In genomic region chr14:34762682-34763081, GRCm38 (mm10) we compare ENCODE assay signal across 11 mouse cellular contexts. TPM values are rescaled to one million over a fixed set of nuclear protein-coding genes. Genes with fewer than 3 reads are reported as not detected.
DNase-seq lines count a peak whose midpoint lies in the region; ATAC-seq lines count a peak whose summit lies in the region.
"Had no signal": no experiment of that assay in that cellular context is flagged by ENCODE, and none has a peak within 500 bp of the region (broad histone marks: within the 10 kb centered on the region; RNA-seq: fewer than 3 reads in every experiment).

No protein-coding gene starts in this region.

- no peak overlapping the region for H3K4me2 ChIP-seq in intestine, embryonic 14.5 days (ENCODE audit: low read length)
- H3K4me2 ChIP-seq in liver, embryonic 16.5 days (ENCODE audit: low read depth, low read length), result no peak overlapping the region
- H3K4me2 ChIP-seq: forebrain, embryonic 15.5 days had no signal

- H3K27me3 ChIP-seq in intestine, embryonic 14.5 days (replicated peaks; ENCODE audit: control insufficient read depth, insufficient read depth, low read length), result no peaks in the 10 kb centered on the region
- H3K27me3 ChIP-seq in liver, embryonic 16.5 days (ENCODE audit: control insufficient read depth, insufficient read depth, low read depth, low read length), result no peaks in the 10 kb centered on the region
- H3K27me3 ChIP-seq: forebrain, embryonic 15.5 days had no signal

- no peak overlapping the region for H3K4me3 ChIP-seq in intestine, embryonic 14.5 days (ENCODE audit: low read depth, low read length)
- no peak overlapping the region for H3K4me3 ChIP-seq in liver, embryonic 16.5 days (ENCODE audit: low read depth, low read length)
- H3K4me3 ChIP-seq: forebrain, embryonic 15.5 days had no signal

- WGBS in intestine, embryonic 14.5 days, result 38% methylated on average over 10 of the region's 10 CpGs
- WGBS in liver, embryonic 16.5 days (ENCODE audit: insufficient replicate concordance), result 52% methylated on average over 10 of the region's 10 CpGs

- no peaks in the 10 kb centered on the region for H3K9me3 ChIP-seq in intestine, embryonic 14.5 days (ENCODE audit: control insufficient read depth, low read length)
- no peaks in the 10 kb centered on the region for H3K9me3 ChIP-seq in liver, embryonic 16.5 days (replicated peaks; ENCODE audit: control insufficient read depth, low read length)
- H3K9me3 ChIP-seq: forebrain, embryonic 15.5 days had no signal

- no peak overlapping the region for H3K27ac ChIP-seq in intestine, embryonic 14.5 days (ENCODE audit: low read depth)
- no peak overlapping the region for H3K27ac ChIP-seq in liver, embryonic 16.5 days (ENCODE audit: low read length)
- H3K27ac ChIP-seq: forebrain, embryonic 15.5 days had no signal

- 0 out of 2 replicates have a peak, but pooled peaks have one; percentile 32 for ATAC-seq in intestine, embryonic 14.5 days (replicated peaks; ENCODE audit: low FRiP score, low TSS enrichment, low read depth)
- peak; percentile 58; the same call in 1 of the 2 replicates for ATAC-seq in liver, embryonic 16.5 days (ENCODE audit: low read depth)
- ATAC-seq: forebrain, embryonic 15.5 days; midbrain, embryonic 16.5 days had no signal

- no peak overlapping the region for H3K9ac ChIP-seq in intestine, embryonic 14.5 days (ENCODE audit: low read length)
- H3K9ac ChIP-seq in liver, embryonic 16.5 days (ENCODE audit: low read depth, low read length), result no peak overlapping the region
- H3K9ac ChIP-seq: forebrain, embryonic 15.5 days had no signal

- DNase-seq in gastrocnemius, postnatal 10 days, result peak; percentile 27
- no peak for DNase-seq in gastrocnemius, postnatal 25 days
- peak; percentile 11 for DNase-seq in MN1 (ENCODE audit: low spot score)
- DNase-seq in intestine, embryonic 14.5 days (ENCODE audit: low spot score), result no peak
- DNase-seq in Muller cell, postnatal 12 days (ENCODE audit: inconsistent ontology term), result no peak
- no peak for DNase-seq in layer of hippocampus, postnatal 14 days (ENCODE audit: low spot score in 2 of 2)
- no peak for DNase-seq in spleen, postnatal 36 days (ENCODE audit: low spot score in 2 of 2)
- DNase-seq: lung, postnatal 10 days had no signal

- peaks cover 4% of the 10 kb centered on the region for H3K4me1 ChIP-seq in intestine, embryonic 14.5 days (replicated peaks; ENCODE audit: control insufficient read depth, insufficient read depth, low read length)
- H3K4me1 ChIP-seq in liver, embryonic 16.5 days (ENCODE audit: control insufficient read depth, low read depth, low read length), result no peaks in the 10 kb centered on the region
- H3K4me1 ChIP-seq: forebrain, embryonic 15.5 days had no signal

- no peaks in the 10 kb centered on the region for H3K36me3 ChIP-seq in intestine, embryonic 14.5 days (ENCODE audit: control insufficient read depth, insufficient read depth, low read length)
- no peaks in the 10 kb centered on the region for H3K36me3 ChIP-seq in liver, embryonic 16.5 days (ENCODE audit: control insufficient read depth, insufficient read depth)
- H3K36me3 ChIP-seq: forebrain, embryonic 15.5 days had no signal

RNA-seq across cellular contexts. Expression of gene Grid1, which starts 57.2 kb away (rescaled TPM):
- under 1 TPM; 0.23 to 0.32 TPM for total RNA-seq in gastrocnemius, postnatal 10 days (2021)
- not detected for total RNA-seq in gastrocnemius, postnatal 25 days (2021)
- 0.34 and 0.49 TPM in 2 replicates for polyA plus RNA-seq in intestine, embryonic 14.5 days (2014; fragmentation: Nextera tagmentation; extraction: Ambion mirVana)
- polyA plus RNA-seq in liver, embryonic 16.5 days (2015; fragmentation: Nextera tagmentation; extraction: Ambion mirVana), result 0.02 TPM in 1 of 2 replicates, not detected in the other
- 10 to 100 TPM; 52.9 to 53.1 TPM for total RNA-seq in layer of hippocampus, postnatal 14 days (2021)

Comparison
In these comparisons a context has a peak if more than half of its experiments do, and no peak if none do; other contexts are left out.
1. DNase-seq: peak in gastrocnemius, postnatal 10 days (single experiment) and MN1 (single experiment); none in gastrocnemius, postnatal 25 days (single experiment), intestine, embryonic 14.5 days (single experiment), Muller cell, postnatal 12 days (single experiment), layer of hippocampus, postnatal 14 days (0 of 2) and spleen, postnatal 36 days (0 of 2).
2. RNA of gene Grid1, which starts 57.2 kb away (total RNA-seq): 52.9 to 53.1 TPM in layer of hippocampus, postnatal 14 days; 0.23 to 0.32 TPM in gastrocnemius, postnatal 10 days and not detected in gastrocnemius, postnatal 25 days; every median in the first group is over 10 times any median in the second.